Mouse (Mus musculus): ENCODE results near the gene Borcs5. TPM values are rescaled to one million over a fixed set of nuclear protein-coding genes. Genes with fewer than 3 reads are reported as not detected.

Gene Borcs5
- 10 to 100 TPM in 1 of 2 experiments, 1 to 10 TPM in 1; 9.1 to 10.3 TPM for total RNA-seq (2021)

- intact Hi-C loops (cut with DNase I): no loop called here
- DNase-seq (ENCODE audit: low spot score): no peak
These were observed at the start of gene Borcs5 for GRCm38 (mm10) chr6:134639210-134639609. Gene Borcs5 (plus strand): TSS chr6:134639510.

- intact Hi-C loops (cut with DNase I): no loop called here
- DNase-seq (ENCODE audit: low spot score): no peak
These were observed 47.7 kb upstream of the Borcs5 start for GRCm38 (mm10) chr6:134591614-134592013.

- intact Hi-C loops (cut with DNase I): loop anchor here (2.0 kb wide), 1 partner anchor 20 kb away; no protein-coding TSS in a partner anchor
- peak; percentile 39 for DNase-seq (ENCODE audit: low spot score)
These were observed 44.5 kb upstream of the Borcs5 start for GRCm38 (mm10) chr6:134594569-134595442.

GRCm38 (mm10) chr6:134597651-134598229, 41.6 kb upstream of the Borcs5 start:
- intact Hi-C loops (cut with DNase I): no loop called here
- DNase-seq (ENCODE audit: low spot score): no peak

- intact Hi-C loops (cut with DNase I): no loop called here
- DNase-seq (ENCODE audit: low spot score): no peak
These were observed 40.1 kb upstream of the Borcs5 start for GRCm38 (mm10) chr6:134599239-134599638.

GRCm38 (mm10) chr6:134601130-134601529, 38.2 kb upstream of the Borcs5 start:
- intact Hi-C loops (cut with DNase I): loop anchor here (10.0 kb wide), 1 partner anchor 636 kb away; no protein-coding TSS in a partner anchor
- DNase-seq (ENCODE audit: low spot score): no peak

- intact Hi-C loops (cut with DNase I): loop anchor here (10.0 kb wide), 1 partner anchor 637 kb away; no protein-coding TSS in a partner anchor
- no peak for DNase-seq (ENCODE audit: low spot score)
These were observed 37.5 kb upstream of the Borcs5 start for GRCm38 (mm10) chr6:134601766-134602165.

GRCm38 (mm10) chr6:134602371-134603003, 36.8 kb upstream of the Borcs5 start:
- DNase-seq (ENCODE audit: low spot score): no peak
- intact Hi-C loops (cut with DNase I): loop anchor here (10.0 kb wide), 1 partner anchor 638 kb away; no protein-coding TSS in a partner anchor

GRCm38 (mm10) chr6:134605196-134605595, 34.1 kb upstream of the Borcs5 start:
- intact Hi-C loops (cut with DNase I): loop anchor here (10.0 kb wide), 1 partner anchor 640 kb away; no protein-coding TSS in a partner anchor
- DNase-seq (ENCODE audit: low spot score): no peak

GRCm38 (mm10) chr6:134606540-134606939, 32.8 kb upstream of the Borcs5 start:
- intact Hi-C loops (cut with DNase I): loop anchor here (2.0 to 10.0 kb wide), 4 partner anchors 40 to 642 kb away; partner anchors contain the start of gene Lrp6
- no peak for DNase-seq (ENCODE audit: low spot score)

- DNase-seq (ENCODE audit: low spot score): no peak
- intact Hi-C loops (cut with DNase I): loop anchor here (2.0 to 10.0 kb wide), 4 partner anchors 40 to 642 kb away; partner anchors contain the start of gene Lrp6
These were observed 32.2 kb upstream of the Borcs5 start for GRCm38 (mm10) chr6:134606949-134607746.

- DNase-seq (ENCODE audit: low spot score): no peak
- intact Hi-C loops (cut with DNase I): no loop called here
These were observed 28.9 kb upstream of the Borcs5 start for GRCm38 (mm10) chr6:134610380-134610779.

GRCm38 (mm10) chr6:134611896-134612295, 27.4 kb upstream of the Borcs5 start:
- intact Hi-C loops (cut with DNase I): no loop called here

GRCm38 (mm10) chr6:134614322-134614721, 25.0 kb upstream of the Borcs5 start:
- intact Hi-C loops (cut with DNase I): no loop called here
- no peak for DNase-seq (ENCODE audit: low spot score)

More at GRCm38 (mm10) chr6:134611896-134612295, 27.4 kb upstream of the Borcs5 start:
- no peak for DNase-seq (ENCODE audit: low spot score)

GRCm38 (mm10) chr6:134614723-134615648, 24.3 kb upstream of the Borcs5 start:
- intact Hi-C loops (cut with DNase I): loop anchor here (1.0 kb wide), 1 partner anchor 190 kb away; no protein-coding TSS in a partner anchor
- peak; percentile 65 for DNase-seq (ENCODE audit: low spot score)

GRCm38 (mm10) chr6:134617589-134617988, 21.7 kb upstream of the Borcs5 start:
- no peak for DNase-seq (ENCODE audit: low spot score)
- intact Hi-C loops (cut with DNase I): loop anchor here (2.0 kb wide), 1 partner anchor 23 kb away; no protein-coding TSS in a partner anchor

- no peak for DNase-seq (ENCODE audit: low spot score)
- intact Hi-C loops (cut with DNase I): no loop called here
These were observed 19.2 kb upstream of the Borcs5 start for GRCm38 (mm10) chr6:134620129-134620528.

GRCm38 (mm10) chr6:134620846-134621551, 18.3 kb upstream of the Borcs5 start:
- no peak for DNase-seq (ENCODE audit: low spot score)
- intact Hi-C loops (cut with DNase I): no loop called here
